Mouse (Mus musculus) neural tube, embryonic 13.5 days (tissue): Measurements from ENCODE around the gene Fbxl14. TPM values are rescaled to one million over a fixed set of nuclear protein-coding genes. Genes with fewer than 3 reads are reported as not detected.
A peak's percentile ranks its signal among the peaks of the same experiment; 100 is the strongest.
"Not testable (repeated sequence)": the region's sequence is repeated elsewhere in the genome, so short reads cannot be mapped to it uniquely, and the experiment has no call there.

Source experiments
- ATAC-seq: fragments of 200-750 bp; cut with Nextera tagmentation; 2 replicates; pipeline ENCODE4 v1.8.0; 2017; ENCODE audit warnings: low read depth, mild to moderate bottlenecking, moderate TSS enrichment, moderate library complexity
- H3K27ac ChIP-seq: fragments of 300-500 bp; sonication (generic); replicated peaks from 2 replicates; pipeline ENCODE4 v1.5.1; 2015; ENCODE audit warnings: moderate library complexity, mild to moderate bottlenecking, inconsistent platforms
- H3K27me3 ChIP-seq: fragments of 300-500 bp; sonication (generic); 2 replicates; pipeline ENCODE4 v1.6.1; 2015; ENCODE audit warnings: mild to moderate bottlenecking, inconsistent platforms
- H3K36me3 ChIP-seq: fragments of 300-500 bp; sonication (generic); 2 replicates; pipeline ENCODE4 v1.6.1; 2015; ENCODE audit warnings: mild to moderate bottlenecking, inconsistent platforms
- H3K4me1 ChIP-seq: fragments of 300-500 bp; sonication (generic); replicated peaks from 2 replicates; pipeline ENCODE4 v1.6.1; 2015; ENCODE audit warnings: inconsistent platforms
- H3K4me2 ChIP-seq: fragments of 300-500 bp; sonication (generic); 2 replicates; pipeline ENCODE4 v1.6.1; 2015; ENCODE audit warnings: inconsistent platforms, mild to moderate bottlenecking, moderate library complexity
- H3K4me3 ChIP-seq: fragments of 300-500 bp; sonication (generic); 2 replicates; pipeline ENCODE4 v1.5.1; 2015; ENCODE audit warnings: mild to moderate bottlenecking, inconsistent platforms
- H3K9ac ChIP-seq: fragments of 300-500 bp; sonication (generic); 2 replicates; pipeline ENCODE4 v1.6.1; 2015; ENCODE audit warnings: moderate library complexity, mild to moderate bottlenecking, inconsistent platforms
- H3K9me3 ChIP-seq: fragments of 300-500 bp; sonication (generic); 2 replicates; pipeline ENCODE4 v1.6.1; 2016; ENCODE audit warnings: inconsistent platforms
- WGBS: fragments of 180-500 bp; shearing (Covaris S2); methylation state at CpG from one replicate; pipeline ENCODE4 v1.1.7; 2015; 5-methylcytosine and 5-hydroxymethylcytosine counted together
- polyA plus RNA-seq: library from polyadenylated mRNA; unstranded; fragments of >200 nt; fragmentation: Nextera tagmentation; extraction: Ambion mirVana; gene quantifications from 2 replicates; pipeline ENCODE4 v1.2.1, GENCODE M21; 2015

Fbxl14 gene
- 2.8 and 3.0 TPM in 2 replicates for polyA plus RNA-seq

DNA sequence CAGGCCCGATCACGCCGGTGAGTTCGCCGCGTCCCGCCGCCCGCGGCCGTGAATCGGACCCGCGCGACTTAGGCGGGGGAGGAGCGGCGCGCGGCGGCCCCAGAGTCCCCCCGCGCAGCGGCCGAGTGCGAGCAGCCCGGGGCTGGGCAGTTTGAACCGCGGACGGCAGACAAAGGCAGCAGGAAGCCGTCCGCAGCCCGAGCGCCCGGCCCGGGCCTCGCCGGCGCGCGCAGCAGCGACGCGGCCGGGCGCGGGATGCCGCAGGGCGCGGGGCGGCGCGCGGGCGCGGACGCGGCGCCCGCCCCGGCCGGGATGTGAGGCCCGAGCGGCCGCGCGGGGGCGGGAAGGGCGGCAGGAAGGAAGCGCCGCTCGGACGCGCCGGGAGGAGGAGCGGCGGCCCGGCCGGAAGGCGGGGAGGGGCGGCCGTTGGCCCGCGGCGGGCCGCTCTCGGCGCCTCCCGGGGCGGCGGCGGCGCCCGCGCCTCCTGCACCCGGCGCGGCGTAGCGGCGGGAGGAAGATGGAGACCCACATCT is at the start of gene Fbxl14:
Gene Fbxl14 (plus strand): TSS at position 326 of the 533 bp plus-strand sequence.
- under 1% methylated on average over 66 of the region's 101 CpGs for WGBS
- Histone ChIP-seq H3K36me3 (peaks cover 11% of the 10 kb centered on the region), H3K4me3 (peak within 1 kb of the TSS; percentile 94), H3K4me2 (peak within 1 kb of the TSS; percentile 100), H3K9me3 (no peaks in the 10 kb centered on the region), H3K27ac (peak within 1 kb of the TSS; percentile 100), H3K9ac (peak within 1 kb of the TSS; percentile 95), H3K4me1 (peaks cover 57% of the 10 kb centered on the region), H3K27me3 (no peaks in the 10 kb centered on the region)
- ATAC-seq = peak; percentile 88

DNA sequence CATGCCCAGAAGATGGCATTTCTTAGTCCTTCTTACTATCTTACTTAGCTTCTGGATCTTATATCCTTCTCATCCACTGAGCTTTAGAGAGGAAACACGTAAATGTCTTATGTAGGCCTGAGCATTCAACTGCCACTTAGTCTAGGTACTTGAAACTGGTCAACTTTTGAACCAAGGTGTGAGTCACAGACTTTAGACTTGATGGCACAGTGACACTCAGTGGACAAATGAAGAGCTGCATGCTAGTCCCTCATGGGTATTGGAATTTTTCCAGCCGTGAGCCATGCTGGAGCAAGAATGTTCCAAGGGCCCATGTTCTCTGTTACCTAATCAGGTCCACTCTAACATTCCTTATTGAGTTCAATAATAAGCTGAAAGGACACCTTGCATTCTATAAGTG is 49.0 kb upstream of the Fbxl14 start:
- Histone ChIP-seq H3K9me3 (no peaks in the 10 kb centered on the region), H3K9ac (no peak overlapping the region), H3K36me3 (no peaks in the 10 kb centered on the region), H3K4me3 (no peak overlapping the region), H3K27ac (no peak overlapping the region), H3K27me3 (no peaks in the 10 kb centered on the region), H3K4me2 (no peak overlapping the region), H3K4me1 (no peaks in the 10 kb centered on the region)
- no peak; the same call in 1 of the 2 replicates for ATAC-seq
- WGBS = 52% methylated on average over 2 of the region's 2 CpGs

DNA sequence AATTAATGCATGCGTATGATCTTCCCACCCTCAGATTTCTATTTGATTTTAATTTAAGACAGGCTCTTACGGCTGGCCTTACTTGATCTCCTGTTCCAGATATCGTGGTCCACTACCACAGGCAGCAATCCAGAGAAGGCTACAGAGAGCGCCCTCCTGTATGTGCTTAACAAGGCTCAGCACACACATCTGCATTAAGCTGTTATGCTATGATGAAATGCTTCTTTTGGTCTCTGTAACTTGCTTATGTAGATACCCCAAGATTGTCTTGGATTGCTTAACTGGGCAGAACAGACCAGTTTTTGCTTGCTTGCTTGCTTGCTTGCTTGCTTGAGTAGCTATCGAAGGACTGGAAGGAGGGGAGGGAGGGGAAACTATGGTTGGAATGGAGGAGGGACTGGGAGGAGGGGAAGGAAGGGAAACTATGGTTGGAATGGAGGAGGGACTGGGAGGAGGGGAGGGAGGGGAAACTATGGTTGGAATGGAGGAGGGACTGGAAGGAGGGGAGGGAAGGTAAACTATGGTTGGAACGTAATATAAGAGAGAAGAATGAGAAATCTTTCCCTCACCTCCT is 47.6 kb upstream of the Fbxl14 start:
- Histone ChIP-seq H3K4me1 (no peaks in the 10 kb centered on the region), H3K36me3 (no peaks in the 10 kb centered on the region), H3K4me3 (no peak overlapping the region), H3K27me3 (no peaks in the 10 kb centered on the region), H3K9ac (no peak overlapping the region), H3K9me3 (no peaks in the 10 kb centered on the region), H3K4me2 (no peak overlapping the region), H3K27ac (no peak overlapping the region)
- ATAC-seq = no peak
- WGBS = 89% methylated on average over 6 of the region's 6 CpGs

DNA sequence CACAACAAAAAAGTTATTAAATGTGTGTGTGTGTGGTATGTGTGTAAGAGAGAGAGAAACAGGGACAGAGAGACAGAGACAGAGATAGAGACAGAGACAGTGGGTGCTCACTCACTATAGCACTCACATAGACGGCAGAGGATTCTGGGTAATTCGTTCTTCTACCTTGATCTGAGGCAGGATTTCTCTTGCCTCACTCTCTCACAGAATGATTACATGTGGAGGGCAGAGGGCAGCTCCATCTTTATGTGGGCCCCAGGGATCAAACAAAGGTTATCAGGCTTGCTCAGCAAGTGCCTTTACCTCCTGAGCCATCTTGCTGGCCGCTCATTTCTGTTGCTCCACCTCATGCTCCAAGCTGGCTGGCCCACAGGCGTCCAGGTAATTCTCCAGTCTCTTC is 45.1 kb upstream of the Fbxl14 start:
- H3K4me3 ChIP-seq = no peak overlapping the region
- no peak overlapping the region for H3K9ac ChIP-seq
- no peaks in the 10 kb centered on the region for H3K27me3 ChIP-seq
- peaks cover 14% of the 10 kb centered on the region for H3K4me1 ChIP-seq
- no peak overlapping the region for H3K27ac ChIP-seq
- WGBS = 94% methylated on average over 4 of the region's 4 CpGs
- H3K9me3 ChIP-seq = no peaks in the 10 kb centered on the region
- no peak overlapping the region for H3K4me2 ChIP-seq
- no peaks in the 10 kb centered on the region for H3K36me3 ChIP-seq
- no peak for ATAC-seq

DNA sequence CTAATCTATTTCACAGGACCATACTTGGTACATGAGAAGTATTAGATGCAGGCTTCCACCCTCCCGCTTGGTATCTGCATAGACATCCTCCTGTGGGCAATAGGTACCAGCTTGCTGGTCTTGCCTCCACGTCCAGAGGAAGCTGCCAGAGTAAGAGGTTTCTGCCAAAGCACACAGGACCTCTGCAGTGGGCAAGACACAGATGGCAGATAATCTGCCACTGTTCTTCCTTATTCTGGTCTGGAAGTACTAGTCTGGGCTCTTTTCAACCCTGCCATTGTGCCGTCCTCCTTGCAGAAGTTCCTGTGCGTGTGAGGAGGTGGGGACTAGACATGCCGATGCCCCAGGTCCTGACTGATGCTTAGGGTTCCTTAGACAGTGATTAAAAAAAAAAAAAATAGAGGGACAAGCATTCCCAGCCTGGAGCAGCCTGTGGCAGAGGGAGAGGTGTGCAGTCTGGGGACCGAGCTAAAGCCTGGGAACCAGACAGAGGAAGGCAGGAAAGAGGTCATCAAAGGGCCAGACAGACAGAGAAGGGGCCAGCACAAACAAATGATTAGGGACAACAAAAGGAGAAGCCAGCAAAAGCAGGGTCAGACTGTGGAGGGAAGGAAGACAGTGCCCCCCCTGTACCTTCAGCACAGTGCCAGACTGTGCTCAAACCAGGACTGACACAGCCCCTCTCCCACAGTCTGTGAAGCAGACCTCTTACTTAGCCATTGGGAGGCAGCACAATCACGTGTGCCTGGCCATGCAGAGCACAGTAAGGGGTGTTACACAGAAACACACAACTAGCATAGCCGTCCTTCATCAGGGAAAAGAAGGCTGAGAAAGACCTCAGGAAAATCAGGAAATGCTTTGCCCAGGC is 41.3 kb upstream of the Fbxl14 start:
- no peak overlapping the region for H3K4me2 ChIP-seq
- H3K36me3 ChIP-seq = no peaks in the 10 kb centered on the region
- peak; percentile 84 for ATAC-seq
- H3K9ac ChIP-seq = 0 out of 2 replicates have a peak overlapping the region, but pooled peaks have one; percentile 6
- 28% methylated on average over 8 of the region's 8 CpGs for WGBS
- no peaks in the 10 kb centered on the region for H3K27me3 ChIP-seq
- H3K9me3 ChIP-seq = no peaks in the 10 kb centered on the region
- H3K4me3 ChIP-seq = no peak overlapping the region
- no peak overlapping the region for H3K27ac ChIP-seq
- peaks cover 14% of the 10 kb centered on the region for H3K4me1 ChIP-seq

DNA sequence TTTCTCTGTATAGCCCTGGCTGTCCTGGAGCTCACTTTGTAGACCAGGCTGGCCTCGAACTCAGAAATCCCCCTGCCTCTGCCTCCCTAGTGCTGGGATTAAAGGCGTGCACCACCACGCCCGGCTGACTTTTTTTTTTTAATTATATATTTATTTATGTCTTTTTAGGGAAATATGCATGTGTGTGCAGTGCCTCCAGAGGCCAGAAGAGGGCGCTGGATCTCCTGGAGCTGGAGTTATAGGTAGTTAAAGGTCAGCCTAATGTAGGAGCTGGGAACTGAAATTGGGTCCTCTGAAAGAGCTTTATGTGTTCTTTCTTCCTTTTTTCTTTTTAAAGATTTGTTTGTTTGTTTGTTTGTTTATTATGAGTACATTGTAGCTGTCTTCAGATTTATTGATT is 36.7 kb upstream of the Fbxl14 start:
- H3K27ac ChIP-seq, H3K4me2 ChIP-seq, H3K9ac ChIP-seq, H3K36me3 ChIP-seq, H3K27me3 ChIP-seq, H3K4me3 ChIP-seq, ATAC-seq, H3K9me3 ChIP-seq: not testable (repeated sequence)
- WGBS = 82% methylated on average over 5 of the region's 5 CpGs
- H3K4me1 ChIP-seq = peaks cover 17% of the 10 kb centered on the region

DNA sequence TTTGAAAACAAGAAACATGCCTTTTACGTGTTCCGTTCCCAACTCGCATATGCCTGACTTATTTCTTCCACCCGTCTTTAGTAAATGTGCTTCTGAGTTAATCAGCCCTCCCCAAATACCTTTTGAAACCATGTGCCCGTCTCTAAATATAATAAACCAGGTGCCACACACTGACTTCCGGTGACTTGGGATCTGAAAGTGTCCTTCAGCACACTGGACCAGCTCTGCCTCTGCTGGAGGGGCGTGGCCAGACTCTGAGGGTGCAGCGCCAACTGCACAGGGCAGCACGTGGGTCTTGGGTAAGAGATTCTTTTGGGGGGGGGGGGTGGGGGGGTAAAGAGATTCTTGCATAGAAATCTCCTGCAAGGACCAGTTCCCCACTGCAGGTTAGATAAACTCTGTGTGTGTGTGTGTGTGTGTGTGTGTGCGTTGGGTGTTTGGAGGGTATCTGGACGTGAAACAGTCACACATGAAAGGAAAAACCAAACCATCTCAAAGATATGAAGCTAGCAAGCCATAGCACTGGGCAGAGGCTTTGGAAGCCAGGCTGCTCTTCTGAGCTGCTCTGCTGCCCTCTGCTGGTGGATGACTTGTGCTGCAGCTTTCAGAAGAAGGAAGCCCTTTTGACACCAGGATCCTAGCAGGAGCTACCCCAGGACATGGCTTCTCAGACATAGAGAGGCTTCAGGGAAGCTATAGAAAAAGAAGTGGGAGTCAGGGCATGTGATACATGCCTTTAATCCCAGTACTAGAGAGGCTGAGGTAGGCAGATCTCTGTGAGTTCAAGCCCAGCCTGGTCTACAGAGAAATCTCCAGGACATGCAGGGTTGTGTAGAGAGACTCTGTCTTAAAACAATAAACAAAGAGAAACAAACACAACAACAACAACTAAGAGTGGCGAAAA is 35.5 kb upstream of the Fbxl14 start:
- Histone ChIP-seq H3K4me2 (no peak overlapping the region), H3K27ac (no peak overlapping the region), H3K9me3 (no peaks in the 10 kb centered on the region), H3K27me3 (no peaks in the 10 kb centered on the region), H3K36me3 (no peaks in the 10 kb centered on the region), H3K9ac (no peak overlapping the region), H3K4me1 (peaks cover 15% of the 10 kb centered on the region), H3K4me3 (no peak overlapping the region)
- WGBS = 56% methylated on average over 12 of the region's 12 CpGs
- ATAC-seq = peak; percentile 71

DNA sequence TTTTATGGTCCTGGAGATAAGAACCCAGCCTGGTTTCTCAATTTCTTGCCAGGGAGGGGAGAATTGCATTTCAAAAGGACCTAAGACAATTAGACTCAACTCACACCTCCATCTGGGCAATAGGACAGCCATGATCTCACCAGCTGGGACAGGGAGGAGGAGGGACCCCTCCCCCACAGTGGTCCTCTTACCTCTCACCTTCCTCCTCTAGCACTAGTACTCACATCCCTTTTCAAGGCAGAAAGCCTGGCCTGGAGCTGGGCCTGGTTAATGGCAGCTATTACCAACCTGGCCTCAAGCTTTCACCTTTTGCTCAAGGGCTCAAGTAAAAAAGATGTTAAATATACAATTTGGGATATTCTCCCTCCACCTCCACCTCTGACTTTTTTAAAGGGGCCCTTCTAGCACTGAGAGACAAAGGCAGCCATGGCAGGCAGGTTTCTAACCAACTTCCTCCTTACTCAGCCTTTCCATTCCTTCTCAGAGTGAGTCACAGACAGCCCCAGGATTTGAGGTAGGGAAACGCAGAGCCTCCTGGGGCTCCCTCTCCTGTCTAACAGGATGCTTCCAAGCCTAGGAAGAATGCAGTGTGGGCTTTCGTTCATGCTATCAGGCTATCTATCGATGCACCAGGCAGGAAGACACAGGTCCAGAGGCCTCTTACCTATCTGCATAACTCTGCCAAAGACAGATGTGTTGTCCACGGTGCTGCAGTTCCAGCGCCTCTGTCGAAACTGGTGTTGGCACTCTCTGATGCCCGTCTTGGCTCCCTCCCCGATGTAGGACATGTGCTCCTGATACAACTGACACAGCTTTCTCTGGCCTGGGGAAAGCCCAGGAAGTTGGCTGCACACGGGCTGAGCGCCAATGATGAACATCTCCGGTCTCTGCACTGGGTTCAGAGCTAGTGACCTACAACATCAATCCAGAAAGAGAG is 33.5 kb upstream of the Fbxl14 start:
- peaks cover 4% of the 10 kb centered on the region; the same call in 1 of the 2 replicates for H3K27me3 ChIP-seq
- WGBS = 78% methylated on average over 11 of the region's 11 CpGs
- no peak overlapping the region for H3K27ac ChIP-seq
- no peaks in the 10 kb centered on the region for H3K9me3 ChIP-seq
- no peak overlapping the region for H3K4me2 ChIP-seq
- no peak overlapping the region for H3K4me3 ChIP-seq
- H3K36me3 ChIP-seq = no peaks in the 10 kb centered on the region
- no peak overlapping the region for H3K9ac ChIP-seq
- ATAC-seq = no peak
- H3K4me1 ChIP-seq = peaks cover 27% of the 10 kb centered on the region

DNA sequence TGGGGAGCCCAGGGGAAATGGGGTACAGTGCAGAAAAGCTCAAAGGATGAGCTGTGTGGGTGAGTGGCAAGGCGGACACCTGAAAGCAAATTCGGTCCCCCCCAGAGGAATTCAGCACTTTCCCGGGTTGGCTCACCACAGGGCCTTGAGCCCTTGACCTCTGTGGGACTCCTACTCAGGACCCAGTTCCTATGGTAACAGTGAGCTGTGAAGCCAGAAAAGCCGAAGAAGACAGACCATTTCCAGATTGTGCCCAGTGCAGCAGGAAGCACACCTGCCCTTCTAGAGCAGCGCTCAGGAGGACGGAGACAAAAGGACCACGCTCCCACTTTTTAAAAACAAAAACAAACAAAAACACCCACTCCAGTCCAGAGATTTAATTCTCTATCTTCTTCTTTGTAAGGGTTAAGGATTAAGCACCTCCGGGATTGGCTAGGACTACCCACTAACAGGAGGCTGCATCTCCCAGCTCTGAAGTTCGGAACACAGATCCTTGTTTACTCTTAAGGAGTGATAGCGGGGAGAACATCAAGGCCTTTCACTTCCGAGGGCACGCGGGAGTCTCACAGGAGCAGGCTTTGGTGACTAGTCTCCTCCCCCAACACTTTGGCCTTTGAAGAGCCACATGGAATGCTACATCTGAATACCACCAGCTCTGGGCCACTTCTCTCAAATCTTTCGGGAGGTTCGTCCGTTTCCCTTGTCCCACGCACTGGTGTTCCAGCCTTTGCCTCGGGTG is 31.0 kb upstream of the Fbxl14 start:
- Histone ChIP-seq H3K4me2 (peak overlapping the region; percentile 59), H3K27me3 (peaks cover 4% of the 10 kb centered on the region; the same call in 1 of the 2 replicates), H3K9ac (peak overlapping the region; percentile 58; the same call in 1 of the 2 replicates), H3K27ac (no peak overlapping the region), H3K36me3 (no peaks in the 10 kb centered on the region), H3K9me3 (no peaks in the 10 kb centered on the region), H3K4me3 (peak overlapping the region; percentile 32), H3K4me1 (peaks cover 51% of the 10 kb centered on the region)
- 7% methylated on average over 18 of the region's 18 CpGs for WGBS
- ATAC-seq = no peak

DNA sequence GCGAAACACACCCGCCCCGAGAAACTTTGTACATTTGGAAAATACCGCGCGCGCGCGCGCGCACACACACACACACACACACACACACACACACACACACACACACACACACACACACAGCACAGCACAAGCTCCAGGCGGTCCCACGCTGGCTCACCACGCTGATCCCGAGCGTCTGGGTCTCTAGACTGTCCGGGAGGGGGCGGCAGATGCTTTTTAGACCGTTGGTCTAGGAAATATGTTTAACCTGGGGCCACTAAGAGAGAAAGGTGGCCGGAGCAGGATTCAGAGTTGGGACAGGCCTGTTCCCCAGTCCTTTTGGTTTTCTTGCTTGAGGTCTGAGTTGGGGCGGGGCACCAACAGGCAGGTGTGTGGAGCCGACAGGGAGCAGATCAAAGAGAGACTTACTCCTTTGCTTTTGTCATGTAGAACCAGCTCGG is 30.4 kb upstream of the Fbxl14 start:
- Histone ChIP-seq H3K4me2 (peak overlapping the region; percentile 59), H3K36me3 (no peaks in the 10 kb centered on the region), H3K4me3 (peak overlapping the region; percentile 32), H3K9ac (peak overlapping the region; percentile 58; the same call in 1 of the 2 replicates), H3K27ac (no peak overlapping the region), H3K27me3 (peaks cover 4% of the 10 kb centered on the region; the same call in 1 of the 2 replicates), H3K9me3 (no peaks in the 10 kb centered on the region), H3K4me1 (peaks cover 48% of the 10 kb centered on the region)
- 2% methylated on average over 15 of the region's 23 CpGs for WGBS
- ATAC-seq = no peak
